Mouse (Mus musculus) cerebellum, adult 2 months (tissue): ENCODE data around the gene Dmac2. TPM values are rescaled to one million over a fixed set of nuclear protein-coding genes. Genes with fewer than 3 reads are reported as not detected.

Experiments used
- DNase-seq, 2 experiments: peaks; one replicate each; pipeline ENCODE4 v3.0.0; 2021
- H3K27ac ChIP-seq: fragments of 200-500 bp; 2 replicates; pipeline ENCODE4 v1.5.1; 2012; ENCODE audit warnings: low read length, control low read depth, inconsistent platforms; ENCODE audit not compliant: insufficient read depth
- H3K27me3 ChIP-seq: fragments of 200-500 bp; 2 replicates; pipeline ENCODE4 v1.6.1; 2012; ENCODE audit warnings: inconsistent platforms, mild to moderate bottlenecking, low read length, moderate library complexity; ENCODE audit not compliant: control insufficient read depth, insufficient read depth
- H3K4me1 ChIP-seq: fragments of 200-500 bp; 2 replicates; pipeline ENCODE4 v1.6.1; 2011; ENCODE audit warnings: low read length; ENCODE audit not compliant: control insufficient read depth, insufficient read depth
- H3K4me3 ChIP-seq: fragments of 200-500 bp; replicated peaks from 2 replicates; pipeline ENCODE3; 2011; ENCODE audit warnings: mild to moderate bottlenecking, low read depth, low read length, control low read depth; ENCODE audit not compliant: insufficient read depth
- CTCF ChIP-seq: fragments of 200-500 bp; IDR thresholded peaks from 2 replicates; pipeline ENCODE4 v1.5.1; 2011; ENCODE audit warnings: low read depth, mild to moderate bottlenecking, control low read depth, low read length, moderate library complexity, borderline replicate concordance; ENCODE audit not compliant: insufficient read depth
- POLR2A ChIP-seq: fragments of 200-500 bp; IDR thresholded peaks from 2 replicates; pipeline ENCODE4 v1.6.1; 2011; ENCODE audit warnings: low read length, control low read depth, borderline replicate concordance; ENCODE audit not compliant: insufficient read depth
- WGBS: fragments of 180-500 bp; shearing (Covaris S2); methylation state at CpG from one replicate; pipeline ENCODE4 v1.1.7; 2018; 5-methylcytosine and 5-hydroxymethylcytosine counted together
- polyA plus RNA-seq: library from polyadenylated mRNA; depleted of rRNA; stranded (reverse); fragments of >200 nt; gene quantifications from 2 replicates; pipeline ENCODE4 v1.2.3, GENCODE M21; 2012

Gene Dmac2
- polyA plus RNA-seq, 1 experiment = 109 TPM

DNA sequence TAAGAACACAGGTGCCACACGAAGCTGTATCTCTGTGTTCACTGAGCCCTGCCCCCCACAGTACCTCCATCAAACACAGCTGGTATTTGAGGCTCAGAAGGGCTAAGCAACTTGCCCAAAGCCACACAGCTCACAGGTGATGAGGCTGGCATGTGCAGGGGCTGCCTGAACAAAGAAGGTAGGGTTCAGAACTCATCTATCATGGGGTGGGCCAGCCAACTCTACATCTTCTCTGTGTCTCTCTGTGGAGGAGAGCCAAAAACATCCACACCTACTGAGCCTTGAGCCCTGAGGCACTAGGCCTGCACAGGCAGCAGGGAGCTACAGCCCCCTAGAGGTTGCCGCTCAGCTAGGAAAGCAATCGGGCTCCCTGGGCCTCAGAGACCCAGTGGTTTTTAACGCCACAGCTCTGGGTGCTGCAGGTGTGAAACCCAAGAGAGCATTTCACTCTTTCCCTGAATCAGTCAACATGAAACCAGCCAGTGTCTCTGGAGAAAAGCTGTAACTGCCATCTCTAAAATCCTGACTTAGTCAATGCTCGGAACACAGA lies 28.4 kb downstream of the Dmac2 start:
- 77% methylated on average over 5 of the region's 5 CpGs for WGBS
- Histone ChIP-seq H3K27ac (no peak overlapping the region), H3K4me3 (no peak overlapping the region), H3K4me1 (peaks cover 30% of the 10 kb centered on the region), H3K27me3 (no peaks in the 10 kb centered on the region)
- DNase-seq = no peak
- TF ChIP-seq CTCF (0 out of 2 replicates have a peak, but pooled peaks have one; percentile 3), POLR2A (no peak)

- no peak for DNase-seq
- H3K4me3 ChIP-seq = no peak overlapping the region
- 88% methylated on average over 5 of the region's 5 CpGs for WGBS
- H3K4me1 ChIP-seq = peaks cover 23% of the 10 kb centered on the region
- no peaks in the 10 kb centered on the region for H3K27me3 ChIP-seq
- H3K27ac ChIP-seq = no peak overlapping the region
- TF ChIP-seq CTCF (no peak), POLR2A (no peak)
These were observed 30.6 kb downstream of the Dmac2 start for GRCm38 (mm10) chr7:25649839-25650238.

GRCm38 (mm10) chr7:25651281-25651680 lies 32.1 kb downstream of the Dmac2 start:
- peak in 1 of 2 experiments; percentile 38 for DNase-seq
- 44% methylated on average over 8 of the region's 8 CpGs for WGBS
- H3K4me3 ChIP-seq = no peak overlapping the region
- H3K4me1 ChIP-seq = peaks cover 24% of the 10 kb centered on the region
- H3K27ac ChIP-seq = no peak overlapping the region
- H3K27me3 ChIP-seq = no peaks in the 10 kb centered on the region
- TF ChIP-seq CTCF = peak; percentile 47; the same call in 1 of the 2 replicates
- TF ChIP-seq POLR2A = no peak

DNA sequence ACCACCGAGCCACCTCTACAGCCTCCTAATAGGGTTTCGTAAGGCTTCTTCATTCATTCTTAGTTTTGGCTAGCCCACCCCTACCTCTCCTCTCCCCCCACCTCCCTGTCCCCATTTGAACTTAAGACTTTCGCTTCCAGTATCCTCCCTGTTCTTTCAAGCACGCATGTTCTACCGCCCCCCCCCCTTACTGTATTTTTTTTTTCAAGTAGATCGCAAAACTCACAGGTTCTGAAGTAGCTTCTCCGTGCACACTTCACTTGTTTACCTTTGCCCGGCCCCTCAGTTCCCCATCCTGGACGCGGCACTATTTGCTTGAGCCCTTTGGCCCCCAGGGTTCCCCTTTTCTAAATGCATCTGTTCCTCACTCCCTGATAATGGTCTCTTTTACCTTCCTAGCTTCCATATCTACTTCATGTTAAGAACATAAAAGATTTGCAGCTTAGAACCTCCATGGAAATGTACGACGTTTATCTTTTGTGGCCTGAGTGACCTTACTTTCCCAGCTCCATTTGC lies 33.1 kb downstream of the Dmac2 start:
- no peak overlapping the region for H3K4me3 ChIP-seq
- no peaks in the 10 kb centered on the region for H3K27me3 ChIP-seq
- TF ChIP-seq CTCF (no peak), POLR2A (no peak)
- DNase-seq = no peak
- 95% methylated on average over 12 of the region's 12 CpGs for WGBS
- peaks cover 27% of the 10 kb centered on the region for H3K4me1 ChIP-seq
- H3K27ac ChIP-seq = no peak overlapping the region

DNA sequence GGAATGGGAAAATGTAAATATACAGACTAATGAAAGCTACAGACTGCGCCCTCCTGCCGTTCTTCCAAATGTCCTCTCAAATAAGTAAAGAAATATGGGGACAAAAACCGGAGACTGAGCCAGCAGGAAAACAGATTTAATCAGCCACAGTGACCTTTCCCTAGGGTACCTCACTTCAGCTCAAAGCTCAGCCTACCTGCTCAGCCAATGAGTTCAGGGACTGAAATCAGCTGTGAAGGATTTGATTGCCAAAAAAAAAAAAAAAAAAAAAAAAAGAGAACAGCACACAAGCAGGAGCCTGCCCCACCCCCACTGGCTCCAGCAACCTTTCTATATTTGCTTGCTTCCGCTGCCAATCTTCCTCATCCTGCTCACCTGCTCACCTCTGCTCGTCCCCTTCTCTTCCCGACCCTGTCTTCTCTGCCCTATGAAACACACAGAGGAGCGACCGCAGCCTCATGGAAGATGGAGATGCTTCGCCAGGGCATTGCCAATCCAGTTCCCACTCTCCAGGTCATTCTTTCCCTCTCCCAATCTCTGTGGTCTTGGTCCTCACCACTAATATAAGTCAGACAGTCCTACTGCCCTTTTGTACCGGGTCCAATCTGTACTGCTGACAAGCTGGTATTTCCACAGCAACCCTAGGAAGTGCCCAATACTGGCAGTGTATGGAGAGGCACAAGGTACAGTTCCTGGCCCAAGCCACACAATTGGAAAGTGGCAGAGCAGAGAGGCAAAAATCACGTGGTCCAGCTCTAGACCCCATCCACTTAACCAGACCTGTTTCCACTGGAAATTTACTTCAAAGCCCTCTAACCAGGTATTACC lies 36.6 kb downstream of the Dmac2 start:
- Histone ChIP-seq H3K4me3 (peak overlapping the region; percentile 53), H3K27me3 (no peaks in the 10 kb centered on the region), H3K4me1 (peaks cover 22% of the 10 kb centered on the region), H3K27ac (peak overlapping the region; percentile 78)
- no peak for TF ChIP-seq POLR2A
- TF ChIP-seq CTCF = no peak
- WGBS = 10% methylated on average over 11 of the region's 11 CpGs
- DNase-seq = peak; percentile 71 to 84

- H3K27me3 ChIP-seq = no peaks in the 10 kb centered on the region
- no peak for DNase-seq
- peaks cover 15% of the 10 kb centered on the region for H3K4me1 ChIP-seq
- H3K27ac ChIP-seq = no peak overlapping the region
- peak overlapping the region; percentile 83 for H3K4me3 ChIP-seq
- TF ChIP-seq POLR2A (no peak), CTCF (no peak)
- 10% methylated on average over 10 of the region's 10 CpGs for WGBS
These were observed 38.6 kb downstream of the Dmac2 start for GRCm38 (mm10) chr7:25657785-25658184.

- no peaks in the 10 kb centered on the region for H3K27me3 ChIP-seq
- H3K4me3 ChIP-seq = peak within 1 kb of the TSS; percentile 83
- under 1% methylated on average over 50 of the region's 50 CpGs for WGBS
- H3K27ac ChIP-seq = peak within 1 kb of the TSS; percentile 94
- peaks cover 12% of the 10 kb centered on the region for H3K4me1 ChIP-seq
- TF ChIP-seq POLR2A (peak; percentile 81), CTCF (no peak)
- peak; percentile 100 for DNase-seq
These were observed 39.7 kb downstream of the Dmac2 start, which contains the start of the genes Bckdha and Exosc5 for GRCm38 (mm10) chr7:25658657-25659472. Bckdha (minus strand) TSS chr7:25658981. Exosc5 (plus strand) TSS chr7:25659164.
